Mouse (Mus musculus): ENCODE measurements around the gene Emilin1.

The Emilin1 gene

DNA sequence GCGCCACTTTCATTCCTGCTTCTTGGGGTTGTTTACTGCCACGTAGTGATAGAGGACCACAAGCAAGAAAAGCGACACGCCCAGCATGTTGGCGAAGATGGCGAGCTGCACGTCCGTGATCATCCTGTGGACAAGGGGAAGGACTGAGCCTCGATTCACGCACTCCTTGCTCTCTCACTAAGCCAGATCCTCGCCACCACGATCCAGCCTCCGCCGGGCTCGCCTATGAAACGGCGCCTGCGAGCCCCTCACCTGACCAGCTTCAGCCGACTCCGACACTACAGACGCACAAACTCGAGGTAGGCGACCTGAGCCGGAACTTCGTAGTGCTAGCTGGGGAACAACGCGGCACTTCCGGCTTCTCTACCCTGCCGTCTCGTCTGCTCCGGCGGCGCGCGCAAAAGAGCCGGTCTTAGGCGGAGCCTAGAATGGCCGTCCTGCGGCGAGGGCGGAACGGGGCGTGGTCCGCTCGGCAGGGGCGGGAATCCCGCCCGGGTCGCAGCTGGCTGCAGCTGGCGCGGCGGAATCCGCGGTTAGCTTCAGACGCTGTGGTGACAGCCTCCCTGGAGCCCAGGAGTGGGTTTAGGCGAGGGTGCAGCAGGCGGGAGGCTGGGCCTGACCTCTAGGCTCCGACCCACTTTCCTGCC is 5.7 kb upstream of the Emilin1 start, which contains the start of gene Ost4:
Gene Ost4, minus strand, starts transcription at position 376 of the 647 bp plus-strand sequence.
- peak; percentile 98 for DNase-seq (ENCODE audit: low read depth)

DNA sequence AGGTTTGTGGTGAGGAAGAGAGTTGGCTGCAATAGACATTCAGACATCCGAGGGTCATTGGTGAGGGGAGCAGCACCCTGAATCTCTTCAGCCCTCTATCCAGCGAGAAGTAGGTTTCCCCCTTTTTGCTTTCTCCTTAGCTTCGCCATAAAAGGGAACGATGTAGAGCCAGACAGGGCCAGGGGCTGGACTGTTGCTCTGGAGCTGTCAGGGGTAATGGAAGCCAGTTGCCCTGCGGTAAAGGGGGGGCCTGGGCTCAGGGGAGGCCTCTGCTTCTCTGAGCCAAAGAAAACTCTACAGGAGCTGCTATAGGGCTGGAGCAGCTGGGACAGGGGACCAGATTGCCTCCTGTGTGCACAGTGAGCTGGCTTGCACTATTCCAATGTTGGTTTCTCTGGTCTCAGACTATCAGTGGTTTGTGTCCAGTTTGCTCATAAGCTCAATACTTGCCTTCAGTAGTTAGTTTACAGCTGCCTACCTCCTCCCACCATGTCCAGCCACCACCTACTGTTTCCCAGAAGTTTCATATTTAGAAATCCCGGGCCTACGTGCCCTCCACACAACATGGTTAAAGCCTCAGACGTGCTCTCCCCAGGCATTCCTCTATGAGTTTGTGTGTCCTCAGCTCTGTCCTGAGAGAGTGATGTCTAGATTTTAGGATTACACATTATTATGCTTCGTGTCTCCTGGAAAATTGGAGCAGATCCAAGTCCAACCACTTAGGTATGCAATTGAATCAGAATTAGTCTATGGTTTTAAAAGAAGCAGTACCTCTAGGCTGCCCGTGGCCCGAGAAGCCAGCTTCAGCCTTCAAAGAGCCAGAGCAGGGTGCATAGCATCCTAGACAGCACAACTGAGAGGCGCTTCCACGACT is 4.5 kb upstream of the Emilin1 start:
- DNase-seq (ENCODE audit: low read depth): peak; percentile 87

DNA sequence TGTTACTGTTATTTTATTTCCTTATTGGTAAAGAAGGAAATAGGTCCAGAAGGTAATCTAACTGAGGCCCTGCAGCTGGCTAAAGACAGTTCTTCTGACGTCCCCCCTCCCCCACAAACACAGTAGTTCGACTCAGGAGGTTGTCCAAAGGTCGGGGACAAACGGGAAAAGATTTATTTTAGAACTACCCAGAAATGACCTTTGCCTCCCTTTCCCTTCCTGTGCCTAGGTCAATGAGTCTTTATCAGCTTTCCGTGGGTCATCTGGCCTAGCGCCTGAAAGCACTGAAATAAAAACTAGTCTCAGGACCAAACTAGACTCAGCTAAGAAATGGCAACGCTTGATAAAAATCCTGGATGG is 3.9 kb upstream of the Emilin1 start:
- no peak for DNase-seq (ENCODE audit: low read depth)

DNA sequence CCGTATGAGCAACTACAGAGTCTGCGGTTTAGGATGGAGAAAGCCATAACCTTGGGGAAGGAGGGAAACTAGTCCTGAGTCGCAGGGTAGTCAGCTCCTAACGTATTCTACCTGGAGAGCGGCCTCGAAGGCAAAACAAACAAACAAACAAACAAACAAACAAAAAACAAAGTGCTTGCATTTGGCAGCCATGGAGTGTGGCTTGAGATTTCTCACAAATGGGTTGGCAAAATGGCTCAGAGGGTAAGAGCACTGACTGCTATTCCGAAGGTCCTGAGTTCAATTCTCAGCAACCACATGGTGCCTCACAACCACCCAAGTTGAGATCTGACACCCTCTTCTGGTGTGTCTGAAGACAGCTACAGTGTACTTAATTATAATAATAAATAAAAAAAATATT is 3.3 kb upstream of the Emilin1 start:
- DNase-seq (ENCODE audit: low read depth): no peak

DNA sequence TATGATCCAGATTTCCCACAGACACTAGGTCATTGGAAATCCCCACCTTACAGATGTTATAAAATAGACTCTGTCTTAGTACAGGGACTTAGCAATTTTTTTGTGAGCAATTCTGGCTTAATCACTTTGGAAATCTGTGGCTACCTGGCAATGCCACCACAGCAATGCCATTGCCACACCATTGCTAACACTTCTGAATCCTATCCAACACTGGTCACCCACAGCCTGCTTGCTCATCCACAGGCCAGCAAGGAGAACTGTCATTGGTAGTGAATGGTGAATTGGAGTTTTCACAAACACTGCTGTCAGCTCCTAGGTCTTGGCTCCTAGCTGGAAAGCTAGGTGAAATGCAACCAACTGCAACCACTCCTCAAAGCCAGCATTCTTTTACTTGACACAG is 2.7 kb upstream of the Emilin1 start:
- peak; percentile 25 for DNase-seq (ENCODE audit: low read depth)

DNA sequence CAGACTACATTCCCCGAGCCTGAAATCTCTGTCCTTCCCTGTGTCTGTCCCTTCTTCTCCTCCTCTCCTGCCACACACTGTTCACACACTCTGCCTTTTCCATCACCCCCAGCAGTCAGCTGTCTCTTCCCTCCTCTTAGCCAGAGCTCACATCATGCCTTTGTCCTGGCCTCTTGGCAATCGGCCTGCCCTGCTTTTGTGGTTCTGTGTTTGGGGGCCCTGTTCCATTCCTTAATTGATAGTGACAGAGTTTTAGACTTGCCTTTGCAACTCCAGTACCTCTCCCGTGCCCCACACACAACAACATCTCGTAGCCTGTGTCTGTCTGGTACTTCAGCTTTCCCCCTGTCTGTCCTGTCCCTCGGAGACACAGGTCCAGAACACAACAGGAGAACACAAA is 1.0 kb upstream of the Emilin1 start:
- DNase-seq (ENCODE audit: low read depth): peak; percentile 45

DNA sequence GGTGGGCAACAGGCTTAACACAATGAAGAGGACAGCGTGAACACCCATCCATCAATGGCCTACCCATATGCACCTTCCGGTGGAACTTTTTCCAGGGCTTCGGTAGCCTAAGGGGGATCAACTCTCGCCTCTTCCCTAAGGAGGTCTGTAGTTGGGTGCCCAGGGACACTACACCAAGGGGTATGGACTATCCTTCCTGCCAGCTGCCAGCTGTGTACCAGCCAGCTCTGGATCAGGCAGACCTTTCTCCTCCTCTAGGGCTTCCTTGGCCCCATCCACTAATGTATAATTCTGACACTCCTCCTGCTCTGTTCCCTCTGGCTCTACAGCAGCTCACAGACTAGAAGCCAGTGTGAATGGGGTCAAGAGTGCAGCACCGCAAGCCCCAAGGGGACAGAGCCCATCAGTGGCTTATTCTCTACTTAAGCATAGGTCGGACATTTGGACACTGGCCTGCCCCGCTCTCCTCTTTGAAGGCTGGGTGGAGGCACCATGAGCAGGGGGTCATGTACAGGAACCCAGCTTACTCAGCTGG is 966 bp downstream of the Emilin1 start:
- peak; percentile 46 for DNase-seq (ENCODE audit: low read depth)

DNA sequence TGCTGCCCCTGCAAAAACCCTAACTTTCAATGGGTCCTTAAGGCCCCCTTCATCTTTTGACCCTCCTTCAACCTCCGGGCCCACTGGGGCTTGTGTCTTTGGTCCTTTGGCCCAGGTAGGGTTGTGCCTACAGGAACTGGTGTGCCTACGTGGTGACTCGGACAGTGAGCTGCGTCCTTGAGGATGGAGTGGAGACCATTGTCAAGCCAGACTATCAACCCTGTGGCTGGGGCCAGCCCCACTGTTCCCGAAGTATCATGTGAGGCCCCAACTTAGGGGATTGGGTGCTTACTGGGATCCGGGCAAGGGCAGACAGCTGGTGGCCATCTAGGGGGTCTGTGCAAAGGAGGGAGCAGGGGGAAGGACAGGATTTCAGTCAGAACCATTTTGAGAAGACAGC is 1.6 kb downstream of the Emilin1 start:
- no peak for DNase-seq (ENCODE audit: low read depth)

DNA sequence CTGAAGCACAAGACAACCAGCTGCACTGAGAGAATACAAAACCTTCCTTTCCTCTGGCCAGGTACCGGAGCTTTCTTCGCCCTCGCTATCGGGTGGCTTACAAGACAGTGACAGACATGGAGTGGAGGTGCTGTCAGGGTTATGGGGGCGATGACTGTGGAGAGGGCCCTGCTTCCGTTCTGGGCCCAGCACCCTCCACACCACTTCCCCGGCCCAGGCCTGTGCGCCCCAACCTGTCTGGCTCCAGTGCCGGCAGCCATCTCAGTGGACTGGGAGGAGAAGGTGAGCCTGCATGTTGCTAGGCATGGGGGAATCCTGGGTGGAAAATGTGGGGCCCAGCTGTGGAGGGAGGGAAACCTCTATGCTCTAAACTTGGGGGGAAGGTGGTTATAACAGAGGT is 2.3 kb downstream of the Emilin1 start:
- DNase-seq (ENCODE audit: low read depth): no peak

DNA sequence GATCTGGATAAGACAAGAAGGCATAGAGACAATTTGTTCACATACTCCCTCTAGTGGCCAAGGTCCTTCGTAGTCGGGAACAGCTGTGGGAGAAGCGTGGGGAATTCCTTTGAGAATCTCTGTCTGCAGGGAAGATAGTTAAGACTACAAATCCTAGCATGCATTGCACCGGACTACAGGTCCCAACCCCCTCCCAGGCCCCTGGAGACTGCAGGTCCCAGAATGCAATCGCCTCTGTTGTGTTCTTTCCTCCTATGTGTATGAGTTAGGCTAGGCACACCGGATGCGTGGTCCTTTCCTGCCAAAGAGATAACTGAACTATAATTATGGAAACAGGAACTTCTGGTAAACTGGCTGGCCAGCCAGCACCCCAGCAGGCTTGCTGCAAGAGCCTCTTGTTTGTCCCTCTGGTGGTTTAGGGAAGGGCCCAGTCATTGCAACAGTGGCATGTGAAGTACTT is 2.8 kb downstream of the Emilin1 start:
- DNase-seq (ENCODE audit: low read depth): peak; percentile 95

DNA sequence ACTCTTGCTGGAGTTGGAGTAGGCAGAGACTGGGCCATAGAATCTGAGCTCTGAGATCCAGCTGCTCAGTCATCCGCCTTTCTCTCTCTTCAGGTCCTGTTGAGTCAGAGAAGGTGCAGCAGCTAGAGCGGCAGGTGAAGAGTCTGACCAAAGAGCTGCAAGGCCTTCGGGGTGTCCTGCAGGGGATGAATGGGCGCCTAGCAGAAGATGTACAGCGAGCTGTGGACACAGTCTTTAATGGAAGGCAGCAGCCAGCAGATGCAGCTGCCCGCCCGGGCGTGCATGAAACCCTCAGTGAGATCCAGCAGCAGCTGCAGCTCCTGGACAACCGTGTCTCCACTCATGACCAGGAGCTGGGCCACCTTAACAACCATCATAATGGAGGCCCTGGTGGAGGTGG is 3.6 kb downstream of the Emilin1 start:
- DNase-seq (ENCODE audit: low read depth): no peak

DNA sequence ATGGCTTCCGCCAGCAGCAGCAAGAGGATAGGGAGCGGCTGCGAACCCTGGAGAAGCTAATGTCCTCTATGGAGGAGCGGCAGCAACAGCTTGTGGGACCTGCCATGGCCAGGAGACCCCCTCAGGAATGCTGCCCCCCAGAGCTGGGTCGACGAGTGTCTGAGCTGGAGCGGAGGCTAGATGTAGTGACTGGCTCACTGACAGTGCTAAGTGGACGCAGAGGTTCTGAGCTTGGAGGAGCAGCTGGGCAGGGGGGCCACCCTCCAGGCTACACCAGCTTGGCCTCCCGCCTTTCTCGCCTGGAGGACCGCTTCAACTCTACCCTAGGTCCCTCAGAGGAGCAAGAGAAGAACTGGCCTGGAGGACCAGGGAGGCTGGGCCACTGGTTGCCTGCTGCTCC is 4.1 kb downstream of the Emilin1 start:
- DNase-seq (ENCODE audit: low read depth): no peak

DNA sequence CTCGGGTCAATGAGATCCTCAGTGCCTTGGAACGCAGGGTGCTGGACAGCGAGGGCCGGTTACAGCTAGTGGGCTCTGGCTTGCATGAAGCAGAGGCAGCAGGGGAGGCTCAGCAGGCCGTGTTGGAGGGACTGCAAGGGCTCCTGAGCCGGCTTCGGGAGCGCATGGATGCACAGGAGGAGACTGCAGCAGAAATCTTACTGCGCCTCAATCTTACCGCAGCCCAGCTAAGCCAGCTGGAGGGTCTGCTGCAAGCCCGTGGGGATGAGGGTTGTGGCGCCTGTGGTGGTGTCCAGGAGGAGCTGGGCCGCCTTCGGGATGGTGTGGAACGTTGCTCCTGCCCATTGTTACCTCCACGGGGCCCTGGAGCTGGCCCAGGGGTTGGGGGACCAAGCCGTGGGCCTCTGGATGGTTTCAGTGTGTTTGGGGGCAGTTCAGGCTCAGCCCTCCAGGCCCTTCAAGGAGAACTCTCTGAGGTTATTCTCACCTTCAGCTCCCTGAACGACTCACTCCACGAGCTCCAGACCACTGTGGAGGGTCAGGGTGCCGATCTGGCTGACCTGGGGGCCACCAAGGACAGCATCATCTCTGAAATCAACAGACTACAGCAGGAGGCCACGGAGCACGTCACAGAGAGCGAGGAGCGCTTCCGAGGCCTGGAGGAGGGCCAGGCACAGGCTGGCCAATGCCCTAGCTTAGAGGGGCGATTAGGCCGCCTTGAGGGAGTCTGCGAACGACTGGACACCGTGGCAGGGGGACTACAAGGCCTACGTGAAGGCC is 4.9 kb downstream of the Emilin1 start:
- DNase-seq (ENCODE audit: low read depth): no peak

DNA sequence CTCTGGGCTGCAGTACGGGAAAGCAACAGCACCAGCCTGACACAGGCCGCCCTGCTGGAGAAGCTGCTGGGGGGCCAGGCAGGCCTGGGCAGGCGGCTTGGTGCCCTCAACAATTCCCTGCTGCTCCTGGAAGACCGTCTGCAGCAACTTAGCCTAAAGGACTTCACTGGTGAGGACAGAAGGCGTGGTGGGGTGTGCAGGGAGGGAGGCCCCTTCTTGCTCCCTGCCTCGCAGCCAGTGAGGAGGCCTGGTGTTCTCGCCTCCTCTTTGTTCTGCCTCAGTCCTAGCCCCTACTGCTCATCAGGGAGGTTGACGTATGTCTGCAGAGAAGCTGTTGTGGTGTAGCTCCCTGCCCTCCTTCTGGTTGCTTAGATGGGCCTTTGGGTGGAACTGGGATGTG is 5.5 kb downstream of the Emilin1 start:
- DNase-seq (ENCODE audit: low read depth): no peak

DNA sequence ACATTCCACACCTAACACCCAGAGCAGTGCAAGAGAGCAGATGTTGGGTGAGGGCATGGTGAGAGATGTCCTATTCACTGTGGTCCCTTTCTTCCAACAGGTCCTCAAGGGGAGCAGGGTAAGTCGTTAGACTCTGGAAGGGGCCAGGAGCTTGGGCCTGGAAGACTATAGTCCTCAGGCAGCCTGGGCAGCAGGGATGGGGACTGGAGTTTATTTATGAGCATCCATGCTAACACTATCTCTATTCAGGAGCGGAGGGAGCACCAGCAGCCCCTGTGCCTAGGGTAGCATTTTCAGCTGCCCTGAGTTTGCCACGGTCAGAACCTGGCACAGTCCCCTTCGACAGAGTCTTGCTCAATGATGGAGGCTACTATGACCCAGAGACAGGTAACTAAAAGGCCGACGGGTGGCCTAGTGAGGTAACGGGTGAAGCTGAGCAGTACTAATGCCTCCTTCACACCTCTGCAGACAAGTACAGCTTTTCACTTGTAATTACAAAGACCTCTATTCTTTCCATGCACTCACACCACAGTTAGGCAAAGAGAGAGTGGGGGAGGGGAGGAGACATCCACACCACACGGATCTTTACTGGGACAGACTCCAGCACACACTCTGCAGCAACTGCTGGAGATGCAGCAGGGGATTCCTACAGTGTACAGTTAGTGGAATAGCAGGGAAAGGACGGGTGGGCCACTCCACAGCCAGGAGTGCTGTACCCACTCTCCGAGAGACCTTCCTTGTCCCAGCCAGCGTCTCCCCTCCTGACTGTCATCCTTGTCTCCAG is 6.8 kb downstream of the Emilin1 start:
- DNase-seq (ENCODE audit: low read depth): no peak

DNA sequence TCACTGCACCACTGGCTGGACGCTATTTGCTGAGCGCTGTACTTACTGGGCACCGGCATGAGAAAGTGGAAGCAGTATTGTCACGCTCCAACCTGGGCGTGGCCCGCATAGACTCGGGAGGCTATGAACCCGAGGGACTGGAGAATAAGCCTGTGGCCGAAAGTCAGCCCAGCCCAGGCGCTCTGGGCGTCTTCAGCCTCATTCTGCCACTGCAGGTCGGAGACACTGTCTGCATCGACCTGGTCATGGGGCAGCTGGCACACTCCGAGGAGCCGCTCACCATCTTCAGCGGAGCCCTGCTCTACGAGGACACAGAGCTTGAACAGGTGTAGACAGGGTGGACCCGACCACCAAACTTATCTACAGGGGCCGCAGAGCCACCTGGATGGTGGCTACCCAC is 7.4 kb downstream of the Emilin1 start:
- no peak for DNase-seq (ENCODE audit: low read depth)

DNA sequence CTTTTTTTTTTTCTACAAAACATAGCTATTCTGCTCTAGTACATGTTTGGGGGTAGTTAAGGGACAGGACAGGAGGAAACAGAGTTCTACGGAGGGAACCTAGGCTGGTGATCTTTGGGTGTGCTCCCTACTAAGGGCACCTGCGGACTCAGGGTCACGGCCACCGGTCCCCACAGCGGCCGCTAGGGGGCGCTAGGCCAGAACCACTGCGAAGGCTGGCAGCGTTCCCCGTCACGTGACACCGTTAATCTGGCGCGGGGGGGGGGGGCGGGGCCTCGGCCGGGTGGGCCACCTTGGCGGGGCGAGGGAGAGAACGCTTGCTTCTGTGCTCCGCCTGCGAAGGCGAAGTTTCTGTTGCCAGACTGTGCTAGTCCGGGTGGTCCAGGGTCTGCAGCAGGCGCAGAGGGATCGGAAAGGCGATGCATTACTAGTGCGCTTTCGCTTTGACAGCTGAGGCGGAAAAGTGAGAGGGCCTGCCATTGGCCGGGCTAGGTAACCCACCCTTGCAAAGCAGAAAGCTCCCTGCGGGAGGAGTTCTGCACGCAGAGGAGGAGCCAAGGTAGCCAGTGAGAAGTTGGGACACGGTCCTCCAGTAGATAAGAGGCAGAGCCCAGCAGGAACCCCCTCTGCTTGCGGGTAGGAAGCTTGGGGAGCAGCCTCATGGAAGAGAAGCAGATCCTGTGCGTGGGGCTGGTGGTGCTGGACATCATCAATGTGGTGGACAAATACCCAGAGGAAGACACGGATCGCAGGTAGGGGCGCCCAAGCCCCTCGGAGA is 8.2 kb downstream of the Emilin1 start, which contains the start of gene Khk:
Gene Khk, plus strand, starts transcription at position 176 of the 778 bp plus-strand sequence.
- peak; percentile 90 for DNase-seq (ENCODE audit: low read depth)

DNA sequence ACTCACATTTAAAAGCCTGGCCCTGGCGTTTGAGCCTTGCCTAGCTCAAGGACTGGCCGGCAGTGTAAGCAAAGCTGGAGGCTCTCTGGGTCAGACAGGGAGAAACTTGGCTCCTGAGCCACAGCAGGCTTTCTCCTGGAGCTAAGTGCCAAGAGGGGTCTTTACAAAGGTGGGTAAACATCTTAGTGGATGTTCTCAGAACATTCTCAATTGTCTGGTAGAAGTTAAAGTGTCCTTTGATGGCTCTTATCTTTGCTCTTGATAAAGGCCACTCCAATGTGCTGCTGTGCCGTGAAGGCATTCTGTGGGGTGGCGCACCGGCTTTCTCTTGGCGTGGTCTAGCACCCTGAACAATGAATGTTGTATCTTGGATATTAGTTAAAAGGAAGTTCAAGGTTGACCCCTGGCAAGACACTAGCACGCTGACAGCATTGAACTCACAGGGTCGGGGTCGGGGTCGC is 9.4 kb downstream of the Emilin1 start:
- no peak for DNase-seq (ENCODE audit: low read depth)

DNA sequence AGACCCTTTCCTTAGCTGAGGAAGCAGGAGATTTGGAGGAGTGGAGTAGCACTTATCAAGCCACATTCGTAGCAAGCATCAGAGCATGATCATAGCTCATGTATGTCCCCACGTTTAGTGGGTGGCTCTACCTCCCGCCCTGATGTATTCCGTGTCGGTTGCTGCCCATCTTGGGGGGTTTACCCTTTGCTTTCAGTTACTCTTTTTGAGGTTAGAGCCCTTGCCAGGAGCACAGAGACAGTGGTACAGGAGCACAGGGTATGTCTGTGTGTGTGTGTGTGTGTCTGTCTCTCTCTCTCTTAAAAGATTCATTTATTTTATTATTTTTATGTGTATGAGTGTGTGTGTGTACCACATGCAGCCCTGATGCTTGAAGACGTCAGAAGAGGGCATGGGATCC is 9.9 kb downstream of the Emilin1 start:
- no peak for DNase-seq (ENCODE audit: low read depth)

DNA sequence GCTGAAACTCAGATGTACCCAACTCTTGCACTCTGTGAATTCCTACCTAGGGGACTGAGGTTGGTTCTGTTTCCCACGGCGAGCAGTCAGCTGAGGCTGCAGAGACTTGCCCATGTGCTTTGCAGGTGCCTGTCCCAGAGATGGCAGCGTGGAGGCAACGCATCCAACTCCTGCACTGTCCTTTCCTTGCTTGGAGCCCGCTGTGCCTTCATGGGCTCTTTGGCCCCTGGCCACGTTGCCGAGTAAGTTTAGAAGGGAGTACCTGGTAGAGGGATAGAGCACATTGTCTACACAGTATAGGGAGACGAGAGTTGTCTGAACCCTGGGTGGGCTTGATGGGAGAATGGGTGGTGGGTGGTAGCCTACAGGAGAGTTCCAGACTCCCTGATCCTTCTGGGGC is 11.4 kb downstream of the Emilin1 start:
- DNase-seq (ENCODE audit: low read depth): no peak

DNA sequence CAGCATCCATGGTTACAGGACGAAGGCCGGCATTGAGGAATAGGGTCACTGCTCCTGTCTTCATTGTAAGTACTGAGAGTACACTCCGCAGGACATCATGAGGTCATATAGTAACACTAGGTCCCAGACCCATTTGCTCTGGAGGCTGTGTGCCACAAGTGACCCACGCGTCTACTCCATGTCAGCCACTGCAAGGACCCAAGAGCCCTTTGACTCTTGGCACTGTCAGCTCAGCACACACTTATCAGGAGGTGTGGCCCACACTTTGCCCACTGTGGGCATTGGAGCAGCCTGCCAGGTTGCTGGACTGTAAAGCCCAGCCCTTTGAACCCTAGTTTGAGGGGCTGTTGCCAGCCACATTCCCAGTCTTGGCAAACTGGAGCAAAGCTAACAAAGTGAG is 12.0 kb downstream of the Emilin1 start:
- no peak for DNase-seq (ENCODE audit: low read depth)
